Mouse (Mus musculus): ENCODE results near the gene Gm45711.

GRCm38 (mm10) chr8:104234573-104234972 is 75.3 kb downstream of the Gm45711 start:
- TF ChIP-seq CTCF (IDR thresholded peaks at IDR 0.05; ENCODE audit: low read depth) (peak; percentile 54), EP300 (IDR thresholded peaks at IDR 0.05; ENCODE audit: low read depth) (no peak)

All from liver, embryonic 14.5 days (tissue).